Mouse (Mus musculus): ENCODE measurements around the gene Col4a4.

The Col4a4 gene

DNA sequence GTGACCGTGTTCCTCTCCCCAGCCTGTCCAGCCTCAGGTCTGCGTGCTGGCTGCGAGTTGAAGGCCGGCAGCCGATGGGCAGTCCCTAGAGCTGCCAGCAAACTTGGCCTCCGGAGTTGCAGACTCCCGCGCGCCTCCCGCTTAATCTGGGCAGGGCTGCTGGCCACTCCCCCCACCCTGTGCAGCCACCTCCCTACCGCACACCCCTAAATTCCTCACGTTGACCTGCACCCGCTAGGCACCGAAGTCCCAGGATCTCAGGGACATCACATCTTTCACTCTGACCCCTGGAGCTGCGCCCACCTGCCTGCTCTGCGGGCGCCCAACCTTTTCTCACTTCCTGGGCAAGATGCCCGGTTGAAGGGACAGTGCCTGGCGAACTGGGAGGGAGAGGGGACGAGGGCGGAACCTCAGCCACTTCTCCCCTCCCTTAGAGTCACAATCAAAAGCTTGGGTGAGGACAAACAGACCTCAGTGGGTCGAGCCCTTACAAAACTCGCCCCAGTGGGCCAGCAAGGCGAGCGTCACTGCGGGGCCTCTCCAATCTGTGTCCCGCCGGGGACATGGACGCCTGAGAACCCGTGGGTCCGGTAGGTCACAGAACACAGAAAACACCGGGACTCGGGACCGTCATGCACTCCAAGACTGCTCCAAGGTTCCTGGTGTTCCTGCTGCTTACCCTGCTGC is at the start of gene Col4a4, which contains the start of gene Col4a3:
TSS of gene Col4a4 (minus strand) at position 137 of the 687 bp plus-strand sequence.
TSS of gene Col4a3 (plus strand) at position 209 of the 687 bp plus-strand sequence.
- DNase-seq (ENCODE audit: low spot score in 2 of 2), result no peak

DNA sequence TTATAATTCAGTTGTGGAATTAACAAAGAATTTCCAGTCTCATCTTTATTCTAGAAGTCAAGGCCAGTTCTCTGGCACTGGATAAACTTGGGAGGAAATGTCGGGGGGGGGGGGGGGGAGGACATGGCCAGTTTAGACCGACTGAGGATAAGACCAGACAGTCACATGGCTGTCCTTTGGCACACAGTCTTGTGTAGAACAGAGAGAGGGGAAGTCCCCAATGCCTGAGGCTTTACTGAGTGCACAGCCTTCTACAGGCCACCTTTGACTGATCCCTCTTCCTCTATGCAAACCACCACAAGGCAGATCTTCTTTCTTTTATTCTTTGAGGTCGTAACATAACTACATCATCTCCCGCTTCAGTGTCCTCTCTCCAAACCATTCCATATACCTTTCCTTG is 49.7 kb upstream of the Col4a4 start:
- no peak for DNase-seq (ENCODE audit: low spot score in 2 of 2)

DNA sequence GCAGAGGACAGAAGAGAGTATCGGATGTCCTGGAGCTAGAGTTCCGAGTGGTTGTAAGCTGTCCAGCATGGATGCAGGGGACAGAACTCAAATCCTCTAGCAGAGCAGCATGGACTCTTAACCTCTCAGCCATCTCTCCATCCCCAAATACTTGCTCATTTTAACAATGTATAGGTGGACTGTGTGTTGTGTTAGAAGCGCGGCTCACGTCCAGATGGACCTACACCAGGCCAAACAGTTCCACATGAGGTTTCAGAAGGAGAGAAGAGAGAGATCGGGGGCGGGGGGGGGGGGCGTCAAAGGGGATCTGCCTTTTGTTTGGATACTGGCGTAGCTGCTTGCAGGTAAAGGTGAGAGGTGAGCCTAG is 48.6 kb upstream of the Col4a4 start:
- DNase-seq (ENCODE audit: low spot score in 2 of 2), result no peak

GRCm38 (mm10) chr1:82634545-82635253 is 48.0 kb upstream of the Col4a4 start:
- DNase-seq (ENCODE audit: low spot score in 2 of 2), result peak in 1 of 2 experiments; percentile 21

DNA sequence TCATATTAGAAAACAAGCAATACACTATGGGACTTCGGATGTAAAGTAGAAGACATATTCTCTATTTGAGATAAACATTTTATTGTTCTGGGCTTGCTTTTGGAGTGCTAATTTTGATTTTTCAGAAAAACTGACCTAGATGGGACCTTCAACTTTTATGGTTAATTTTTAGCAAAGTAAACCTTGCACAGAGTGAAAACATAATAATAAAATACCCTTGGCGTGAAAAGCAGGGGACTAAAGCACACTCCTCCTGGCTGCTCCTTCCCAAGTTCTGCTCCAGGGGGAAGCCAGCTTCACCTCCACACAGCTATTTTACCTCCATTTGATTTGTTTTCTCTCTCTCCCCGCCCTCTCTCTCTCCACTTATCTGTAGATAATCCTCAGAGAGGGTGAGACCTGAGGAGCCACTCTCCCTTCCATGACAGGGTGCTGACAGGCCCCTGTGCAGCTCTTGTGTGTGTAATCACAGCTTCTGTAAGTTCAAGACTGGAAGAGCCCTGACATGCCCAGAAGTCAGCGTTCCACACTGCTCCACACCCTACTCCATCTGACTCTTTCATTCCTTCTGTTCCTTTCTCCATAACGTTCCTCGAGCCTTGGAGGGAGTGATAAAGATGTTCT is 44.6 kb upstream of the Col4a4 start:
- no peak for DNase-seq (ENCODE audit: low spot score in 2 of 2)

GRCm38 (mm10) chr1:82629495-82629894 is 42.8 kb upstream of the Col4a4 start:
- DNase-seq (ENCODE audit: low spot score in 2 of 2), result no peak

- DNase-seq (ENCODE audit: low spot score in 2 of 2), result no peak
Observed at GRCm38 (mm10) chr1:82627652-82628051, 41.0 kb upstream of the Col4a4 start.

DNA sequence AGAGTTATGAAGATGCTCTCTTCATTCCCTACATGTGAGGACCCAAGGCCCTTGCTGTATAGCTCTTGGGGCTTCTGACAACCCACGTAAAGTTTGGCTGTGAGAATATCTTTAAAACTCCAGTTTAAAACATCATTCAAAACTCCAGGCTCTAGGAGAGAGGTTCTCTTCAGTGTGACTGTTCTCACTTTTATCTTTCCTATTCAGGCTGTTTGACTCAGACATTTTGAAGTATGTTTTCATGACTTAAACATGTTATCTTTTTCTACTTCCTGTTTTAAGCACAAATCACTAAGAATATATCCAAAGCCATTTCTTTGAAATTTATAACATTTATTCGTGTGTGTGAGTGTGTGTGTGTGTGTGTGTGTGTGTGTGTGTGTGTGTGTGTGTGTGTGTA is 38.8 kb upstream of the Col4a4 start:
- DNase-seq (ENCODE audit: low spot score in 2 of 2), result no peak

DNA sequence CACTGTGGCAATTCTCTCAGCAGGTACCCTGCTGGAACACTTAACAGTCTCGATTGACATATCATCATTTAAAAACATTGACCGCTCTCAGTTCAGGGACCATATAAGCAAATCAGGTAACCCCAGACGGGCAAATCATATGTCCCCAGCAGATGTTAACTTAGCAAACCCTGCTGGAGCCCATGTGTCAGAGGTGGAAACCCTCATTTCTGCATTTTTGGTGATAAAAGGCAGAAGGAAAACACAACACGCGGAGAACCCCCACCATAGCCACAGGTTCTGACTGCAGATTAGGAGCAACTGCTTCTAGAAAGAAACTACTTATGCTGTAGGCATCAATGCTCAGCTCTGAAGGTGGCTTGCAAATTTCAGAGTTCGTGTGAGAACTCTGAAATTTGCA is 38.3 kb upstream of the Col4a4 start:
- DNase-seq (ENCODE audit: low spot score in 2 of 2), result no peak

GRCm38 (mm10) chr1:82619981-82620380 is 33.3 kb upstream of the Col4a4 start:
- DNase-seq (ENCODE audit: low spot score in 2 of 2), result no peak

DNA sequence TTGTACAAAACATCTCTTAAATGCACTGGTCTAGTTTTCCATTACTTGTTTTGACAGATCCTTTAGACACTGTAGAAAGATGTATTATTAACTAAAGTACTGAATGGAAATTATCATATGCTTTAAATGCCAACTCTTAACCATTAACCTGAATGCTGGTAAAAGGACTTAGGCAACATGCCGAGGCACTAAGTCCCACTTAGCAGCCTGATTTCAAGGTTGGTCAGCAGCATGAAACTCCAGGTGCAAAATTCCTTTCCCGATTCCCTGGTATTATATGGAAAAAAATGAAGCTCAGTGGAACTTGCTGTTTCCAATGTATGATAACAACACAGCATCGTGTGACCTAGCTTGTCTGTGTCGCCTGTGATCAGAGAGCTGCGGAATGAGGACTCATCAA is 31.9 kb upstream of the Col4a4 start:
- no peak for DNase-seq (ENCODE audit: low spot score in 2 of 2)

GRCm38 (mm10) chr1:82618001-82618400 is 31.4 kb upstream of the Col4a4 start:
- DNase-seq (ENCODE audit: low spot score in 2 of 2), result no peak

DNA sequence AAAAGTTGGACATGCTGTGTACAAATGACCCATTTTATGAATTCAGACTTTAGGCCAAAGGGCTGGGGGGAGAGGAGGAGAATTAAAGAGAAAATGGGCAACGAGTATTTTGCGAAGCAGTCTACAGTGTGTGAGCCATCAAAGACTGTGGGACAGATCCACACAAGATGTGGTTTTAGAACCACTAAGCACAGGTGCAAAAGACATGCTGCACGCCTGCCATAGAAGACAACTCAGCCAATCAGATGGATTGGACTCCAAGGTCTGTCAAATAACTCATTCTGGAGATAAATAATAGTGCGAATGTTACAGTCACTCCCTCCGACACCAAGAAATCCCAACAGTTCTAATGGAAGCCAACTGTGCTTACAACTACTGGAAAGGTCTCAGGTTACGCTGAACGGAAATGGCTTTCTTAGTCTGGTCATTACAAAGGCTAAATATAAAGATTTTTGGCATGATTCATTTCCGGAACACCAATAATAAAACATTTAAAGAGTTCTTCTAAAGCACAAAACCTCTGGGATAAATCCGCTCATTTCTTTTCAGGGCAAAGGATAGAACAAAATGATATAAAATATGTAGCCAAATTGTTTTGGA is 25.5 kb upstream of the Col4a4 start:
- DNase-seq (ENCODE audit: low spot score in 2 of 2), result no peak

- peak; percentile 6 to 15 for DNase-seq (ENCODE audit: low spot score in 2 of 2)
Observed at GRCm38 (mm10) chr1:82608646-82609262, 22.1 kb upstream of the Col4a4 start.

- no peak for DNase-seq (ENCODE audit: low spot score in 2 of 2)
Observed at GRCm38 (mm10) chr1:82605856-82606255, 19.2 kb upstream of the Col4a4 start.

- no peak for DNase-seq (ENCODE audit: low spot score in 2 of 2)
Observed at GRCm38 (mm10) chr1:82605347-82605746, 18.7 kb upstream of the Col4a4 start.

DNA sequence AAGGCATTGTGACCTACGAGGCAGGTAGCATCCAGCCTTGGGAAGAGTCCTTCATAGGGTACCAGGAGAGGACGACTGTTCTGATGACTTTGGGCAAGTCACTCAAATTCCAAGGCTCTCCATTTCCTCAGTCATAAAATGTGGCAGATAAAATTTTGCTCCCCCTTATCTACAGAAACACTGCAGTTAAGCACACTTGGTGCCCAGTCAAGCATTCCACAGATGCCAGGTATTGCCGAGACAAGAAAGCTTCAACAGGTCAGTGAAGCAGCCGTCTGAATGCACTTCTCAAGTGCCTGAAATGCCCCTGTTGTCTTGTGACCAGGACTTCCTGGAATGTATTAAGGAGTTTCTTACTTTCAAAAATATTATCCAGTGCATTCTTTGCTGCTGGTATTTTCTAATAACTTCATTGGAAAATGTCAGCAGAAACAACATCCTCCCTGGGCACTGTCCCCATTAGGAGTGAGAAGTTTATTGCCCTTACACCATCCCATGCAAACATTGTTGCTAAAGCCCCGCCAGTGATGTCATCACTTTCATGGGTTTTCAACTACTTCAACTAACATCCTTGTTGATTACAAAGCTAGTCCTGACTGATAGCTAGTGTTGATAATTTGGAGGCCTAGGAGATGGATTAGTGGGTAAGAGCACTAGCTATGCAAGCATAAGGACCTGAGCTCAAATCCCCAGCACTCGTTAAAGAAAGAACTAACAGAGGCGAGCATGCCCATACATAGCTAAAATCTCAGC is 16.7 kb upstream of the Col4a4 start:
- DNase-seq (ENCODE audit: low spot score in 2 of 2), result no peak

DNA sequence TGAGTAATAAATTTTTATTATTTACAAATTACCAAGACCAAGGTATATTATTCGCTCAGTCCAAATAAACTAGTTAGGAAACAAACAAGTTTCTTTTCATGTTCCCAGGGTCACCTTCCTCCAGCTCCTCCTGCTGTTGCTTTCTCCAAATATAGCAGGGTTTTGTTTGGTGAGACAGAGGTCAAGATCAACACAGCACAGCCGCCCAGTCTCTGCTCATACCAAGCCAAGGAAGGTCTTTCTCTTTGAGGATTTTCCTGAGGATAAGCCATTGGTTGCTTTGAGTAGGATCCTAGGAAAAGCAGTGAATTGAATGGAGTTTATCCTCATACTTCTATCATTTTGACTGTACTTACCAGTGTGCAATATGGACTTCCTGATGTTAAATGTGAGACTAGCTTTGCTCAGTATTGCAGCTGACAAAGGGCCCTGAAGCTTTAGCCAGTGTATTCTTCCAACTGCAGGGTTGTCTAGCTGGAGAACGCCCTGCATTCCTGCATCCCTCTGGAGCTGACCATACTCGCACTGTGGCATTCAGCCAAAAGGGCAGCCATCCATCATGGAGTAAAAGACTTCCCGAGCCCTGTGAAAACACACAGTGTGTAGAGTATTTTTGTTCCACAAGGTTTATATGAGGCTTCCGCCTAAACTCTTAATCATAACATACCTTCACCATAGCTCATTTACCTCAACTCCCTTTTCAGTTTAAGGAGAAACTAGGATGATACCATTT is 10.4 kb upstream of the Col4a4 start:
- no peak for DNase-seq (ENCODE audit: low spot score in 2 of 2)

- no peak for DNase-seq (ENCODE audit: low spot score in 2 of 2)
Observed at GRCm38 (mm10) chr1:82590266-82590665, 3.6 kb upstream of the Col4a4 start.

DNA sequence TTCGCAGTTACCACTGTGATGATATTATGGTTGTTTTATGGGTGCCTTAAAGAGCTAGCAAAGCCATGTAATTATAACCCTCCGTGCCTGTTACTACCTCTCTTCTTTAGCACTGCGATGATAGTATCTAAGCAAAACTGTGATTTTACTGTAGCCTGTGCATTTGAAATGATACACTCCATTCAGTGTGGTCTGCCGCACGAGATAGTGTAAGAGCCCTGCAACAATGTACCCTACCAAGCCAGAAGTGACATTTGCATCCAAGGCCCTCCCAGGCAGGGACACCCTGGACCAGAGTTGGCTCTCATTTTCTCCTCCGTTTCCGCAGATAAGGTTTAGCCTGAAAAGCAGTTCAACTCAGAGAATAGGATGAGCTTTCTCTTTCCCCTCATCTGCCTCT is 668 bp downstream of the Col4a4 start:
- DNase-seq (ENCODE audit: low spot score in 2 of 2), result no peak

- DNase-seq (ENCODE audit: low spot score in 2 of 2), result no peak
Observed at GRCm38 (mm10) chr1:82578320-82578719, 8.3 kb downstream of the Col4a4 start.

Measured in left cerebral cortex, adult 9 months (tissue).